Mouse (Mus musculus) midbrain, embryonic 15.5 days (tissue): ENCODE measurements around the gene Dsn1. TPM values are rescaled to one million over a fixed set of nuclear protein-coding genes. Genes with fewer than 3 reads are reported as not detected.

Source experiments
- ATAC-seq: fragments of 200-750 bp; cut with Nextera tagmentation; replicated peaks from 2 replicates; pipeline ENCODE4 v1.8.0; 2017; ENCODE audit warnings: moderate TSS enrichment
- H3K27ac ChIP-seq: fragments of 300-500 bp; sonication (generic); 2 replicates; pipeline ENCODE4 v1.5.1; 2015; ENCODE audit warnings: mild to moderate bottlenecking, inconsistent platforms
- H3K27me3 ChIP-seq: fragments of 300-500 bp; sonication (generic); replicated peaks from 2 replicates; pipeline ENCODE4 v1.6.1; 2015; ENCODE audit warnings: inconsistent platforms
- H3K36me3 ChIP-seq: fragments of 300-500 bp; sonication (generic); replicated peaks from 2 replicates; pipeline ENCODE4 v1.6.1; 2015; ENCODE audit warnings: inconsistent platforms
- H3K4me1 ChIP-seq: fragments of 300-500 bp; sonication (generic); 2 replicates; pipeline ENCODE4 v1.6.1; 2015; ENCODE audit warnings: inconsistent platforms
- H3K4me2 ChIP-seq: fragments of 300-500 bp; sonication (generic); 2 replicates; pipeline ENCODE4 v1.6.1; 2015; ENCODE audit warnings: inconsistent platforms, mild to moderate bottlenecking, moderate library complexity
- H3K4me3 ChIP-seq: fragments of 300-500 bp; sonication (generic); 2 replicates; pipeline ENCODE4 v1.5.1; 2015; ENCODE audit warnings: mild to moderate bottlenecking, inconsistent platforms
- H3K9ac ChIP-seq: fragments of 300-500 bp; sonication (generic); 2 replicates; pipeline ENCODE4 v1.6.1; 2015; ENCODE audit warnings: mild to moderate bottlenecking, inconsistent platforms
- H3K9me3 ChIP-seq: fragments of 300-500 bp; sonication (generic); 2 replicates; pipeline ENCODE4 v1.6.1; 2016; ENCODE audit warnings: inconsistent platforms
- WGBS: fragments of 180-500 bp; shearing (Covaris S2); methylation state at CpG from one replicate; pipeline ENCODE4 v1.1.7; 2015; ENCODE audit warnings: mixed read lengths; 5-methylcytosine and 5-hydroxymethylcytosine counted together
- polyA plus RNA-seq: library from polyadenylated mRNA; unstranded; fragments of >200 nt; fragmentation: Nextera tagmentation; extraction: Ambion mirVana; gene quantifications from 2 replicates; pipeline ENCODE4 v1.2.1, GENCODE M21; 2015

Dsn1 gene
- polyA plus RNA-seq, 1 experiment from 2014 or later: 8.9 TPM

- no peak for ATAC-seq
- H3K27me3 ChIP-seq: no peaks in the 10 kb centered on the region
- H3K4me1 ChIP-seq: peaks cover 19% of the 10 kb centered on the region
- no peak overlapping the region for H3K4me3 ChIP-seq
- H3K4me2 ChIP-seq: no peak overlapping the region
- H3K9ac ChIP-seq: no peak overlapping the region
- 84% methylated on average over 8 of the region's 8 CpGs for WGBS
- peaks cover 40% of the 10 kb centered on the region for H3K36me3 ChIP-seq
- H3K27ac ChIP-seq: no peak overlapping the region
- H3K9me3 ChIP-seq: no peaks in the 10 kb centered on the region
These were observed 36.6 kb upstream of the Dsn1 start for GRCm38 (mm10) chr2:157043556-157043955.

DNA sequence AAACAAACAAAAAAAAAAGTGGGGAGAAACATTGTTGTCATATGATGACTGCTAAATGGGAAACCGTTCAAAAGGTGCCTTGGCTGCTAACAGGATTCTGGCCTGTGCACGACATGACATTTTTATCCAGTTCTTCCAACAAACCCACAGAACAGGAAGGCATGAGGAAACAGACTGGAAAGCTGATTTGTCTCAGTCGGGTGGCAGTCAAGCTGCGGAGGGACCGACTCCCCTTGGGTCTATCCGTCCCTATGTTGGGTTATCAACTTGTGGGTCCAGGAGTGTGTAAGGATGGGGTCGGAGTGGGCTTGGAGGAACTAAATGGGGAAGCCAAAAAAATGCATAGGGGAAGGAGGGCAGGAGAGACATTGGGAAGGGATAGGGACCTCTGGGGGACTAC, 34.5 kb upstream of the Dsn1 start:
- no peaks in the 10 kb centered on the region for H3K27me3 ChIP-seq
- 0 out of 2 replicates have a peak, but pooled peaks cover 6% of the 10 kb centered on the region for H3K4me1 ChIP-seq
- H3K4me2 ChIP-seq: no peak overlapping the region
- H3K9ac ChIP-seq: no peak overlapping the region
- ATAC-seq: no peak
- WGBS: 90% methylated on average over 7 of the region's 7 CpGs
- H3K36me3 ChIP-seq: peaks cover 49% of the 10 kb centered on the region
- H3K27ac ChIP-seq: no peak overlapping the region
- H3K9me3 ChIP-seq: no peaks in the 10 kb centered on the region
- no peak overlapping the region for H3K4me3 ChIP-seq

GRCm38 (mm10) chr2:157040649-157041046, 33.7 kb upstream of the Dsn1 start:
- ATAC-seq: no peak
- Histone ChIP-seq H3K36me3 (peaks cover 51% of the 10 kb centered on the region), H3K4me3 (no peak overlapping the region), H3K9me3 (no peaks in the 10 kb centered on the region), H3K4me1 (0 out of 2 replicates have a peak, but pooled peaks cover 6% of the 10 kb centered on the region), H3K4me2 (no peak overlapping the region), H3K27me3 (no peaks in the 10 kb centered on the region), H3K27ac (peak overlapping the region; percentile 21; the same call in 1 of the 2 replicates), H3K9ac (no peak overlapping the region)
- WGBS: 84% methylated on average over 17 of the region's 17 CpGs

DNA sequence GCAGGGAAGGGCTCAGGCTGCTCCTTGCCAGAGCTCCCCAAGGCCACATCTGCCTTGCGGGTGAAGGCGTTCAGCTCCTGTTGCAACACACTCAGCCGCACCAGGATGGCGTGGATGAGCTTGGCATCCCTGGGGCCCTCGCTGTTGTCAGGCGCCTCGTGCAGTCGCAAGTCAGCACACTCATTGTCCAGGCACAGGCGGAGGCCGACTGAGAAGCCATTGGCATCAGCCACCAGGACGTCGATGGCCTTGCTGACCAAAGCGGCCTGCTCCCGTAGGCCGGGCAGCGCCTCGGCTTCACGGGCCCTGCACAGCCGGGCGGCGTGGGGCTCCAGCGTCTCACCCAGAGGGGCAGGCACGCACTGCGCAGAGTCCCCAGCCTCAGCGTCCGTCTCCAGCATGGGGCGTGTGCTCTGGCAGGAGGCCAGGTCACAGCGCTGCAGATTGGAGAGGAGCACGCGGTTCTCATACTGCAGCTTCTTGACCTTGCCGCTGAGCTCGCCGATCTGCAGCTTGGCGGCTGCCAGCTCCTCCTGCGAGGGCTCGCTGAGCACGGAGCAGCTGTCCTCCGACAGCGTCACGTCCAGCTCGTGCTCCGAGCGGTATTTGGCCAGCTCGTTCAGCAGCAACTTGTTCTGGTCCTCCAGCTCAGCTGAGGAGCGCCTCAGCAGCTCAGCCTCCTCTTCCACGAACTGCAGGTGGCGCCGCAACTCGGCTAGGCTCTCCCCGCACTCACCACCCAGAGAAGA, 33.1 kb upstream of the Dsn1 start:
- no peak overlapping the region for H3K4me3 ChIP-seq
- WGBS: 81% methylated on average over 50 of the region's 50 CpGs
- no peaks in the 10 kb centered on the region for H3K27me3 ChIP-seq
- H3K36me3 ChIP-seq: peaks cover 49% of the 10 kb centered on the region
- no peak overlapping the region for H3K9ac ChIP-seq
- H3K9me3 ChIP-seq: no peaks in the 10 kb centered on the region
- H3K4me1 ChIP-seq: 0 out of 2 replicates have a peak, but pooled peaks cover 6% of the 10 kb centered on the region
- no peak; the same call in 1 of the 2 replicates for ATAC-seq
- no peak overlapping the region for H3K4me2 ChIP-seq
- 0 out of 2 replicates have a peak overlapping the region, but pooled peaks have one; percentile 21 for H3K27ac ChIP-seq

- Histone ChIP-seq H3K9ac (no peak overlapping the region), H3K27me3 (no peaks in the 10 kb centered on the region), H3K27ac (no peak overlapping the region), H3K4me1 (no peaks in the 10 kb centered on the region), H3K4me2 (no peak overlapping the region), H3K36me3 (peaks cover 56% of the 10 kb centered on the region), H3K4me3 (no peak overlapping the region), H3K9me3 (no peaks in the 10 kb centered on the region)
- WGBS: 81% methylated on average over 9 of the region's 9 CpGs
- no peak for ATAC-seq
These were observed 30.3 kb upstream of the Dsn1 start for GRCm38 (mm10) chr2:157037303-157037702.

GRCm38 (mm10) chr2:157036400-157036799, 29.4 kb upstream of the Dsn1 start:
- Histone ChIP-seq H3K4me2 (no peak overlapping the region), H3K27me3 (no peaks in the 10 kb centered on the region), H3K9ac (no peak overlapping the region), H3K4me1 (no peaks in the 10 kb centered on the region), H3K9me3 (no peaks in the 10 kb centered on the region), H3K36me3 (peaks cover 53% of the 10 kb centered on the region), H3K4me3 (no peak overlapping the region), H3K27ac (no peak overlapping the region)
- no peak for ATAC-seq
- WGBS: 93% methylated on average over 8 of the region's 8 CpGs

GRCm38 (mm10) chr2:157035371-157035770, 28.4 kb upstream of the Dsn1 start:
- 93% methylated on average over 7 of the region's 7 CpGs for WGBS
- Histone ChIP-seq H3K36me3 (peaks cover 49% of the 10 kb centered on the region), H3K4me2 (no peak overlapping the region)

GRCm38 (mm10) chr2:157030804-157031203, 23.9 kb upstream of the Dsn1 start:
- Histone ChIP-seq H3K4me3 (no peak overlapping the region), H3K9ac (no peak overlapping the region), H3K4me1 (no peaks in the 10 kb centered on the region), H3K27me3 (no peaks in the 10 kb centered on the region), H3K36me3 (peaks cover 72% of the 10 kb centered on the region), H3K4me2 (no peak overlapping the region), H3K27ac (no peak overlapping the region), H3K9me3 (no peaks in the 10 kb centered on the region)
- no peak for ATAC-seq
- 42% methylated on average over 9 of the region's 9 CpGs for WGBS

More at GRCm38 (mm10) chr2:157035371-157035770, 28.4 kb upstream of the Dsn1 start:
- H3K27ac ChIP-seq: no peak overlapping the region
- H3K4me1 ChIP-seq: no peaks in the 10 kb centered on the region
- no peaks in the 10 kb centered on the region for H3K9me3 ChIP-seq
- H3K27me3 ChIP-seq: no peaks in the 10 kb centered on the region
- no peak overlapping the region for H3K9ac ChIP-seq
- no peak overlapping the region for H3K4me3 ChIP-seq
- ATAC-seq: no peak

DNA sequence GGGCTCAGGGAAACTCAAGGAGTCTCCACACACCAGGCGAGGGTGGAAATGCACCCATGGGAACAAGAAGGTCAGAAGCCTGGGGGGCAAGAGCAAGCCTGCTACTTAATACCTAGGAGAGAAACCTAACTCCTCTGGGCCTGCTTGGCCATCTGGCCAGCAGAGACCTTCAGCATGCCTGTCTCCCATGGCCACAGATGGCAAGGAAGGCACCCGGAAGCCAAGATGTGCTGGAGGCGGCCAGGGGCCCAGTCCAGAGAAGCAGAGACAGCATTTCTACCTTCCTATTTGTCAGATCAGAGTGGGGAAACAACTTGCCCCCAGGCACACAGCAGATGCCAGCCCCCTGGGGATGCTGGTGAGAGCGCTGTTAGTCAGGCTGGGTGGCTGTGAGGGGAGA, 21.3 kb upstream of the Dsn1 start:
- ATAC-seq: no peak
- no peak overlapping the region for H3K27ac ChIP-seq
- H3K4me1 ChIP-seq: no peaks in the 10 kb centered on the region
- H3K36me3 ChIP-seq: peaks cover 86% of the 10 kb centered on the region
- no peaks in the 10 kb centered on the region for H3K9me3 ChIP-seq
- no peak overlapping the region for H3K9ac ChIP-seq
- no peak overlapping the region for H3K4me2 ChIP-seq
- no peaks in the 10 kb centered on the region for H3K27me3 ChIP-seq
- no peak overlapping the region for H3K4me3 ChIP-seq
- 90% methylated on average over 4 of the region's 4 CpGs for WGBS

- no peak overlapping the region for H3K4me3 ChIP-seq
- no peak overlapping the region for H3K4me2 ChIP-seq
- 89% methylated on average over 21 of the region's 21 CpGs for WGBS
- no peaks in the 10 kb centered on the region for H3K9me3 ChIP-seq
- H3K36me3 ChIP-seq: peaks cover 85% of the 10 kb centered on the region
- no peaks in the 10 kb centered on the region for H3K4me1 ChIP-seq
- H3K27ac ChIP-seq: no peak overlapping the region
- no peak overlapping the region for H3K9ac ChIP-seq
- ATAC-seq: no peak
- no peaks in the 10 kb centered on the region for H3K27me3 ChIP-seq
These were observed 20.4 kb upstream of the Dsn1 start for GRCm38 (mm10) chr2:157027106-157028008.

DNA sequence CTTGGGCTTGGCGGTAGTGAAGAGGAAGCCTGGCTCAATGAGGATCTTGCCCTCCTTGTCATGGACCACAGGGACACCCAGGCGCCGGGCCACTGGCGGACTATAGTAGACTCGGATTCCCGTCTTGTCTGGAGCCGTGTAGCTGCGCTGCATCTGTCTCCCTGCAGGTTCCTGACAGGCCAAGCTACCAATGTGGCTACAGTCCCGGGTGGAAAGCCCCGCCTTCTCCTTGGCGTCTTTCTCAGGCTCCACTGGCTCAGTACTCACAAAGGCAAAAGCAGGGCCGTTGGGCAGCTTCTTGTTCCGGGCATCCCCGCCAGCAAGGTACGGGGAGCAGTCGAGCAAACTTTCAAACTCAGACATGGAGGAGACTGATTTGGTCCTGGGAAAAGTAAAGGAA, 14.2 kb upstream of the Dsn1 start:
- Histone ChIP-seq H3K4me1 (no peaks in the 10 kb centered on the region), H3K27me3 (no peaks in the 10 kb centered on the region), H3K27ac (no peak overlapping the region), H3K36me3 (peaks cover 95% of the 10 kb centered on the region), H3K9me3 (no peaks in the 10 kb centered on the region), H3K9ac (no peak overlapping the region), H3K4me3 (no peak overlapping the region), H3K4me2 (no peak overlapping the region)
- no peak for ATAC-seq
- 94% methylated on average over 16 of the region's 16 CpGs for WGBS

GRCm38 (mm10) chr2:157019228-157019627, 12.3 kb upstream of the Dsn1 start:
- H3K27me3 ChIP-seq: no peaks in the 10 kb centered on the region
- H3K27ac ChIP-seq: no peak overlapping the region
- no peak overlapping the region for H3K4me3 ChIP-seq
- H3K36me3 ChIP-seq: peaks cover 81% of the 10 kb centered on the region
- H3K9me3 ChIP-seq: no peaks in the 10 kb centered on the region
- no peaks in the 10 kb centered on the region for H3K4me1 ChIP-seq
- 80% methylated on average over 4 of the region's 4 CpGs for WGBS
- H3K4me2 ChIP-seq: no peak overlapping the region
- ATAC-seq: no peak
- H3K9ac ChIP-seq: no peak overlapping the region
